Mouse (Mus musculus) intestine, postnatal 0 days (tissue): ENCODE data around the gene Astl. TPM values are rescaled to one million over a fixed set of nuclear protein-coding genes. Genes with fewer than 3 reads are reported as not detected.
A peak's percentile ranks its signal among the peaks of the same experiment; 100 is the strongest.

Experiments
- ATAC-seq: fragments of 200-750 bp; cut with Nextera tagmentation; 2 replicates; pipeline ENCODE4 v1.8.0; 2017; ENCODE audit warnings: mild to moderate bottlenecking, moderate TSS enrichment, moderate library complexity
- H3K27ac ChIP-seq: fragments of 300-500 bp; sonication (generic); 2 replicates; pipeline ENCODE4 v1.5.1; 2014; ENCODE audit warnings: mild to moderate bottlenecking, low read depth, low read length, moderate library complexity
- H3K27me3 ChIP-seq: fragments of 300-500 bp; sonication (generic); replicated peaks from 2 replicates; pipeline ENCODE4 v1.6.1; 2014; ENCODE audit warnings: low read length, mixed read lengths; ENCODE audit not compliant: control insufficient read depth, insufficient read depth
- H3K36me3 ChIP-seq: fragments of 300-500 bp; sonication (generic); 2 replicates; pipeline ENCODE4 v1.6.1; 2014; ENCODE audit warnings: mild to moderate bottlenecking, moderate library complexity; ENCODE audit not compliant: control insufficient read depth, insufficient read depth
- H3K4me1 ChIP-seq: fragments of 300-500 bp; sonication (generic); replicated peaks from 2 replicates; pipeline ENCODE4 v1.6.1; 2014; ENCODE audit warnings: antibody characterized with exemption, low read length, mixed read lengths; ENCODE audit not compliant: control insufficient read depth, insufficient read depth
- H3K4me2 ChIP-seq: fragments of 300-500 bp; sonication (generic); replicated peaks from 2 replicates; pipeline ENCODE4 v1.6.1; 2014; ENCODE audit warnings: low read depth, mild to moderate bottlenecking, moderate library complexity
- H3K4me3 ChIP-seq: fragments of 300-500 bp; sonication (generic); 2 replicates; pipeline ENCODE4 v1.5.1; 2014; ENCODE audit warnings: low read depth, low read length
- H3K9ac ChIP-seq: fragments of 300-500 bp; sonication (generic); 2 replicates; pipeline ENCODE4 v1.6.1; 2014; ENCODE audit warnings: mild to moderate bottlenecking, low read depth, low read length
- H3K9me3 ChIP-seq: fragments of 300-500 bp; sonication (generic); 2 replicates; pipeline ENCODE4 v1.6.1; 2016; ENCODE audit warnings: mixed run types; ENCODE audit not compliant: control insufficient read depth
- CTCF ChIP-seq: sonication (generic); IDR thresholded peaks from 2 replicates; pipeline ENCODE4 v1.5.1; 2016; ENCODE audit warnings: low read depth, mild to moderate bottlenecking, control low read depth, antibody characterized with exemption, moderate library complexity
- WGBS: fragments of 180-500 bp; shearing (Covaris S2); extraction: QIAGEN DNeasy Blood & Tissue Kit; methylation state at CpG from one replicate; pipeline ENCODE4 v1.1.7; 2014; 5-methylcytosine and 5-hydroxymethylcytosine counted together
- polyA plus RNA-seq: library from polyadenylated mRNA; unstranded; fragments of >200 nt; fragmentation: Nextera tagmentation; extraction: Ambion mirVana; gene quantifications from 2 replicates; pipeline ENCODE4 v1.2.1, GENCODE M21; 2015

Astl gene
- polyA plus RNA-seq, 1 experiment from 2014 or later = not detected

GRCm38 (mm10) chr2:127338012-127338411 lies 427 bp upstream of the Astl start:
- H3K27ac ChIP-seq = no peak overlapping the region
- H3K4me3 ChIP-seq = peak overlapping the region; percentile 56; the same call in 1 of the 2 replicates
- no peak overlapping the region for H3K9ac ChIP-seq
- H3K27me3 ChIP-seq = peaks cover 16% of the 10 kb centered on the region
- no peak for ATAC-seq
- H3K9me3 ChIP-seq = no peaks in the 10 kb centered on the region
- TF ChIP-seq CTCF = no peak
- peak overlapping the region; percentile 90; the same call in 1 of the 2 replicates for H3K4me2 ChIP-seq
- WGBS = 63% methylated on average over 7 of the region's 7 CpGs
- no peaks in the 10 kb centered on the region for H3K36me3 ChIP-seq
- no peaks in the 10 kb centered on the region; the same call in 1 of the 2 replicates for H3K4me1 ChIP-seq

- Histone ChIP-seq H3K4me1 (no peaks in the 10 kb centered on the region; the same call in 1 of the 2 replicates), H3K27me3 (peaks cover 16% of the 10 kb centered on the region), H3K9me3 (no peaks in the 10 kb centered on the region), H3K4me2 (no peak overlapping the region), H3K9ac (no peak overlapping the region), H3K27ac (no peak overlapping the region), H3K36me3 (no peaks in the 10 kb centered on the region), H3K4me3 (no peak overlapping the region)
- no peak for TF ChIP-seq CTCF
- 74% methylated on average over 4 of the region's 4 CpGs for WGBS
- ATAC-seq = no peak
These were observed 394 bp downstream of the Astl start for GRCm38 (mm10) chr2:127338833-127339232.

- Histone ChIP-seq H3K27ac (no peak overlapping the region), H3K9ac (no peak overlapping the region), H3K4me3 (no peak overlapping the region), H3K9me3 (no peaks in the 10 kb centered on the region), H3K27me3 (peaks cover 16% of the 10 kb centered on the region), H3K4me1 (no peaks in the 10 kb centered on the region; the same call in 1 of the 2 replicates), H3K36me3 (no peaks in the 10 kb centered on the region), H3K4me2 (no peak overlapping the region)
- WGBS = 72% methylated on average over 6 of the region's 6 CpGs
- no peak for TF ChIP-seq CTCF
- no peak for ATAC-seq
These were observed 823 bp downstream of the Astl start for GRCm38 (mm10) chr2:127339262-127339661.

- no peak for ATAC-seq
- 11% methylated on average over 3 of the region's 3 CpGs for WGBS
- TF ChIP-seq CTCF = peak; percentile 93
These were observed 2.7 kb downstream of the Astl start for GRCm38 (mm10) chr2:127341159-127341558.

GRCm38 (mm10) chr2:127346334-127346733 lies 7.9 kb downstream of the Astl start:
- Histone ChIP-seq H3K9me3 (no peaks in the 10 kb centered on the region), H3K36me3 (no peaks in the 10 kb centered on the region), H3K9ac (no peak overlapping the region), H3K27me3 (no peaks in the 10 kb centered on the region), H3K4me1 (no peaks in the 10 kb centered on the region), H3K27ac (no peak overlapping the region), H3K4me2 (no peak overlapping the region), H3K4me3 (no peak overlapping the region)
- no peak for ATAC-seq
- TF ChIP-seq CTCF = peak; percentile 61
- 50% methylated on average over 1 of the region's 1 CpGs for WGBS

More at GRCm38 (mm10) chr2:127341159-127341558, 2.7 kb downstream of the Astl start:
- no peak overlapping the region for H3K4me2 ChIP-seq
- H3K9me3 ChIP-seq = no peaks in the 10 kb centered on the region
- H3K9ac ChIP-seq = no peak overlapping the region
- no peak overlapping the region for H3K4me3 ChIP-seq
- H3K27me3 ChIP-seq = peaks cover 11% of the 10 kb centered on the region
- H3K27ac ChIP-seq = no peak overlapping the region
- H3K4me1 ChIP-seq = no peaks in the 10 kb centered on the region
- H3K36me3 ChIP-seq = no peaks in the 10 kb centered on the region

- 71% methylated on average over 13 of the region's 13 CpGs for WGBS
- no peak for ATAC-seq
- TF ChIP-seq CTCF = no peak
- Histone ChIP-seq H3K4me1 (no peaks in the 10 kb centered on the region), H3K4me3 (no peak overlapping the region), H3K36me3 (no peaks in the 10 kb centered on the region), H3K9me3 (no peaks in the 10 kb centered on the region), H3K27me3 (no peaks in the 10 kb centered on the region), H3K4me2 (no peak overlapping the region), H3K9ac (no peak overlapping the region), H3K27ac (no peak overlapping the region)
These were observed 8.9 kb downstream of the Astl start for GRCm38 (mm10) chr2:127347147-127347985.
